Mouse (Mus musculus) embryonic facial prominence, embryonic 15.5 days (tissue): Measurements from ENCODE around the gene Myo10. TPM values are rescaled to one million over a fixed set of nuclear protein-coding genes. Genes with fewer than 3 reads are reported as not detected.

Experiments
- ATAC-seq: fragments of 200-750 bp; cut with Nextera tagmentation; 2 replicates; pipeline ENCODE4 v1.8.0; 2017; ENCODE audit warnings: low read depth, moderate TSS enrichment; ENCODE audit not compliant: insufficient number of reproducible peaks, low FRiP score, low TSS enrichment
- H3K27ac ChIP-seq: fragments of 300-500 bp; sonication (generic); replicated peaks from 2 replicates; pipeline ENCODE4 v1.5.1; 2015; ENCODE audit warnings: mild to moderate bottlenecking, inconsistent platforms
- H3K27me3 ChIP-seq: fragments of 300-500 bp; sonication (generic); 2 replicates; pipeline ENCODE4 v1.6.1; 2015; ENCODE audit warnings: inconsistent platforms
- H3K36me3 ChIP-seq: fragments of 300-500 bp; sonication (generic); 2 replicates; pipeline ENCODE4 v1.6.1; 2015; ENCODE audit warnings: mild to moderate bottlenecking, inconsistent platforms
- H3K4me1 ChIP-seq: fragments of 300-500 bp; sonication (generic); 2 replicates; pipeline ENCODE4 v1.6.1; 2015; ENCODE audit warnings: inconsistent platforms
- H3K4me2 ChIP-seq: fragments of 300-500 bp; sonication (generic); replicated peaks from 2 replicates; pipeline ENCODE4 v1.6.1; 2015; ENCODE audit warnings: mild to moderate bottlenecking, inconsistent platforms
- H3K4me3 ChIP-seq: fragments of 300-500 bp; sonication (generic); replicated peaks from 2 replicates; pipeline ENCODE4 v1.5.1; 2015; ENCODE audit warnings: mild to moderate bottlenecking, inconsistent platforms
- H3K9ac ChIP-seq: fragments of 300-500 bp; sonication (generic); 2 replicates; pipeline ENCODE4 v1.6.1; 2015; ENCODE audit warnings: inconsistent platforms
- H3K9me3 ChIP-seq: fragments of 300-500 bp; sonication (generic); replicated peaks from 2 replicates; pipeline ENCODE4 v1.6.1; 2016; ENCODE audit warnings: inconsistent platforms
- WGBS: fragments of 180-500 bp; shearing (Covaris S2); methylation state at CpG from one replicate; pipeline ENCODE4 v1.1.7; 2015; 5-methylcytosine and 5-hydroxymethylcytosine counted together
- polyA plus RNA-seq: library from polyadenylated mRNA; unstranded; fragments of >200 nt; fragmentation: Nextera tagmentation; extraction: Ambion mirVana; gene quantifications from 2 replicates; pipeline ENCODE4 v1.2.1, GENCODE M21; 2015

Myo10 gene
- polyA plus RNA-seq, 1 experiment from 2014 or later = 34.0 TPM

- ATAC-seq = no peak
- Histone ChIP-seq H3K4me2 (no peak overlapping the region), H3K9ac (no peak overlapping the region), H3K27me3 (no peaks in the 10 kb centered on the region), H3K4me3 (no peak overlapping the region), H3K4me1 (peaks cover 44% of the 10 kb centered on the region), H3K9me3 (no peaks in the 10 kb centered on the region), H3K36me3 (no peaks in the 10 kb centered on the region), H3K27ac (no peak overlapping the region)
- WGBS = 89% methylated on average over 13 of the region's 13 CpGs
These were observed 11.5 kb downstream of the Myo10 start for GRCm38 (mm10) chr15:25633674-25634340.

- no peaks in the 10 kb centered on the region for H3K36me3 ChIP-seq
- ATAC-seq = no peak
- H3K4me2 ChIP-seq = no peak overlapping the region
- no peaks in the 10 kb centered on the region for H3K9me3 ChIP-seq
- no peak overlapping the region for H3K9ac ChIP-seq
- H3K4me3 ChIP-seq = no peak overlapping the region
- 67% methylated on average over 9 of the region's 9 CpGs for WGBS
- H3K27ac ChIP-seq = no peak overlapping the region; the same call in 1 of the 2 replicates
- peaks cover 53% of the 10 kb centered on the region for H3K4me1 ChIP-seq
- no peaks in the 10 kb centered on the region for H3K27me3 ChIP-seq
These were observed 15.4 kb downstream of the Myo10 start for GRCm38 (mm10) chr15:25637727-25638126.

GRCm38 (mm10) chr15:25639217-25639616 is 16.9 kb downstream of the Myo10 start:
- Histone ChIP-seq H3K27me3 (no peaks in the 10 kb centered on the region), H3K9me3 (no peaks in the 10 kb centered on the region), H3K4me3 (no peak overlapping the region), H3K36me3 (no peaks in the 10 kb centered on the region), H3K4me1 (peaks cover 52% of the 10 kb centered on the region), H3K4me2 (no peak overlapping the region), H3K27ac (no peak overlapping the region), H3K9ac (no peak overlapping the region)
- WGBS = 76% methylated on average over 5 of the region's 5 CpGs
- ATAC-seq = no peak

- Histone ChIP-seq H3K4me1 (peaks cover 43% of the 10 kb centered on the region), H3K4me2 (no peak overlapping the region), H3K27ac (peak overlapping the region; percentile 17), H3K9ac (no peak overlapping the region), H3K4me3 (no peak overlapping the region), H3K36me3 (no peaks in the 10 kb centered on the region), H3K27me3 (no peaks in the 10 kb centered on the region), H3K9me3 (no peaks in the 10 kb centered on the region)
- 78% methylated on average over 12 of the region's 12 CpGs for WGBS
- no peak for ATAC-seq
These were observed 18.8 kb downstream of the Myo10 start for GRCm38 (mm10) chr15:25640840-25641752.

GRCm38 (mm10) chr15:25642214-25643058 is 20.1 kb downstream of the Myo10 start:
- ATAC-seq = peak; percentile 78
- H3K9me3 ChIP-seq = no peaks in the 10 kb centered on the region
- H3K4me3 ChIP-seq = no peak overlapping the region
- no peak overlapping the region for H3K4me2 ChIP-seq
- peak overlapping the region; percentile 63 for H3K27ac ChIP-seq
- no peaks in the 10 kb centered on the region for H3K27me3 ChIP-seq
- peaks cover 40% of the 10 kb centered on the region for H3K4me1 ChIP-seq
- WGBS = 24% methylated on average over 9 of the region's 9 CpGs
- H3K36me3 ChIP-seq = no peaks in the 10 kb centered on the region
- no peak overlapping the region for H3K9ac ChIP-seq

- no peaks in the 10 kb centered on the region for H3K27me3 ChIP-seq
- H3K27ac ChIP-seq = peak overlapping the region; percentile 58; the same call in 1 of the 2 replicates
- H3K4me2 ChIP-seq = no peak overlapping the region
- 63% methylated on average over 4 of the region's 4 CpGs for WGBS
- ATAC-seq = no peak
- H3K4me1 ChIP-seq = peaks cover 34% of the 10 kb centered on the region
- no peak overlapping the region for H3K4me3 ChIP-seq
- no peaks in the 10 kb centered on the region for H3K36me3 ChIP-seq
- no peaks in the 10 kb centered on the region for H3K9me3 ChIP-seq
- H3K9ac ChIP-seq = no peak overlapping the region
These were observed 23.5 kb downstream of the Myo10 start for GRCm38 (mm10) chr15:25645862-25646261.

GRCm38 (mm10) chr15:25648287-25648686 is 26.0 kb downstream of the Myo10 start:
- no peak for ATAC-seq
- Histone ChIP-seq H3K4me1 (peaks cover 28% of the 10 kb centered on the region), H3K9me3 (no peaks in the 10 kb centered on the region), H3K9ac (no peak overlapping the region), H3K4me3 (no peak overlapping the region), H3K36me3 (no peaks in the 10 kb centered on the region), H3K27me3 (no peaks in the 10 kb centered on the region), H3K27ac (no peak overlapping the region), H3K4me2 (no peak overlapping the region)
- WGBS = 78% methylated on average over 2 of the region's 2 CpGs

GRCm38 (mm10) chr15:25650371-25650770 is 28.0 kb downstream of the Myo10 start:
- Histone ChIP-seq H3K4me1 (peaks cover 28% of the 10 kb centered on the region), H3K27me3 (no peaks in the 10 kb centered on the region), H3K4me3 (no peak overlapping the region), H3K9me3 (no peaks in the 10 kb centered on the region), H3K36me3 (no peaks in the 10 kb centered on the region), H3K27ac (no peak overlapping the region), H3K4me2 (no peak overlapping the region), H3K9ac (no peak overlapping the region)
- ATAC-seq = no peak
- 63% methylated on average over 5 of the region's 5 CpGs for WGBS

GRCm38 (mm10) chr15:25651820-25652219 is 29.5 kb downstream of the Myo10 start:
- no peak overlapping the region for H3K9ac ChIP-seq
- H3K4me1 ChIP-seq = peaks cover 22% of the 10 kb centered on the region
- H3K27me3 ChIP-seq = no peaks in the 10 kb centered on the region

GRCm38 (mm10) chr15:25652368-25652767 is 30.0 kb downstream of the Myo10 start:
- no peak overlapping the region for H3K4me3 ChIP-seq
- H3K36me3 ChIP-seq = no peaks in the 10 kb centered on the region
- H3K9me3 ChIP-seq = no peaks in the 10 kb centered on the region
- H3K27me3 ChIP-seq = no peaks in the 10 kb centered on the region
- 51% methylated on average over 5 of the region's 5 CpGs for WGBS
- H3K4me2 ChIP-seq = no peak overlapping the region
- H3K27ac ChIP-seq = 0 out of 2 replicates have a peak overlapping the region, but pooled peaks have one; percentile 13
- H3K4me1 ChIP-seq = peaks cover 22% of the 10 kb centered on the region
- ATAC-seq = peak; percentile 67
- H3K9ac ChIP-seq = no peak overlapping the region

More at GRCm38 (mm10) chr15:25651820-25652219, 29.5 kb downstream of the Myo10 start:
- no peak overlapping the region for H3K4me3 ChIP-seq
- no peak for ATAC-seq
- 57% methylated on average over 7 of the region's 7 CpGs for WGBS
- H3K9me3 ChIP-seq = no peaks in the 10 kb centered on the region
- H3K36me3 ChIP-seq = no peaks in the 10 kb centered on the region
- H3K4me2 ChIP-seq = no peak overlapping the region
- no peak overlapping the region for H3K27ac ChIP-seq

GRCm38 (mm10) chr15:25652933-25653332 is 30.6 kb downstream of the Myo10 start:
- Histone ChIP-seq H3K4me2 (no peak overlapping the region), H3K9me3 (no peaks in the 10 kb centered on the region), H3K4me1 (peaks cover 22% of the 10 kb centered on the region), H3K9ac (no peak overlapping the region), H3K4me3 (no peak overlapping the region), H3K27ac (peak overlapping the region; percentile 13; the same call in 1 of the 2 replicates), H3K27me3 (no peaks in the 10 kb centered on the region), H3K36me3 (no peaks in the 10 kb centered on the region)
- 59% methylated on average over 6 of the region's 6 CpGs for WGBS
- ATAC-seq = no peak
